Mouse (Mus musculus) limb, embryonic 11.5 days (tissue): ENCODE data around the gene Caprin1. TPM values are rescaled to one million over a fixed set of nuclear protein-coding genes. Genes with fewer than 3 reads are reported as not detected.

Experiments
- ATAC-seq: fragments of 200-750 bp; cut with Nextera tagmentation; 2 replicates; pipeline ENCODE4 v1.8.0; 2017; ENCODE audit warnings: low read depth; ENCODE audit not compliant: insufficient number of reproducible peaks, low FRiP score, low TSS enrichment
- DNase-seq: peaks from one replicate; pipeline ENCODE4 v3.0.0-alpha.2; 2015; ENCODE audit warnings: low spot score
- H3K27ac ChIP-seq: fragments of 300-500 bp; sonication (generic); replicated peaks from 2 replicates; pipeline ENCODE4 v1.5.1; 2014; ENCODE audit warnings: low read depth, mild to moderate bottlenecking, low read length
- H3K27me3 ChIP-seq: fragments of 300-500 bp; sonication (generic); 2 replicates; pipeline ENCODE4 v1.6.1; 2014; ENCODE audit warnings: mild to moderate bottlenecking, low read length, mixed read lengths; ENCODE audit not compliant: control insufficient read depth, insufficient read depth
- H3K36me3 ChIP-seq: fragments of 300-500 bp; sonication (generic); 2 replicates; pipeline ENCODE4 v1.6.1; 2014; ENCODE audit warnings: mild to moderate bottlenecking, low read length, moderate library complexity, mixed read lengths; ENCODE audit not compliant: control insufficient read depth, insufficient read depth
- H3K4me1 ChIP-seq: fragments of 300-500 bp; sonication (generic); 2 replicates; pipeline ENCODE4 v1.6.1; 2014; ENCODE audit warnings: low read length, mixed read lengths; ENCODE audit not compliant: control insufficient read depth, insufficient read depth
- H3K4me2 ChIP-seq: fragments of 300-500 bp; sonication (generic); 2 replicates; pipeline ENCODE4 v1.6.1; 2014; ENCODE audit warnings: low read depth, mild to moderate bottlenecking, moderate library complexity; ENCODE audit not compliant: severe bottlenecking
- H3K4me3 ChIP-seq: fragments of 300-500 bp; sonication (generic); 2 replicates; pipeline ENCODE4 v1.5.1; 2014; ENCODE audit warnings: low read depth, low read length
- H3K9ac ChIP-seq: fragments of 300-500 bp; sonication (generic); 2 replicates; pipeline ENCODE4 v1.6.1; 2014; ENCODE audit warnings: mild to moderate bottlenecking, low read length
- H3K9me3 ChIP-seq: fragments of 300-500 bp; sonication (generic); 2 replicates; pipeline ENCODE4 v1.6.1; 2016; ENCODE audit warnings: low read length; ENCODE audit not compliant: control insufficient read depth
- WGBS: fragments of 180-500 bp; shearing (Covaris S2); extraction: QIAGEN DNeasy Blood & Tissue Kit; methylation state at CpG from one replicate; pipeline ENCODE4 v1.1.7; 2014; 5-methylcytosine and 5-hydroxymethylcytosine counted together
- polyA plus RNA-seq: library from polyadenylated mRNA; unstranded; fragments of >200 nt; fragmentation: Nextera tagmentation; extraction: Ambion mirVana; gene quantifications from 2 replicates; pipeline ENCODE4 v1.2.1, GENCODE M21; 2014

Caprin1 gene
- polyA plus RNA-seq, 1 experiment from 2014 or later = 602 TPM

DNA sequence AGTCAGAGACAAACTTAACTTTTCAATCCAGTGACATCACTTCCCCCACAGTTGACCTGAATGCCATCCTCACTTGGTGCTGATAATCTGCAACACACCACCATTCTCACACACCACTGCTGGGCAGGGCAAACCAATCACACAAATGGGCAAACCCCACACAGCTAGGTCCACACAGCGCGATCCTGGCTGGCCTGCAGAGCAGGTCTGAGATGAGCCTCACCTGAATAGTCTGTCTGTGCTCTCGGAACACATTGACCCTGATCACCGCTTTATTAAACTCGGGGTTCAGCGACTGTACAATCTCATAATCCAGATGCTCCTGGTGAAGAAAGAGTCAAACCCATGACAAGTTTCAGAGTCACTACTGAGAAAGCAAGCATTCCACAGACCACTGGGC, 54.6 kb downstream of the Caprin1 start:
- 93% methylated on average over 6 of the region's 6 CpGs for WGBS
- H3K36me3 ChIP-seq = peaks cover 10% of the 10 kb centered on the region
- no peak overlapping the region for H3K27ac ChIP-seq
- no peaks in the 10 kb centered on the region for H3K9me3 ChIP-seq
- H3K4me3 ChIP-seq = no peak overlapping the region
- no peak overlapping the region for H3K9ac ChIP-seq
- DNase-seq (no peak), ATAC-seq (no peak)
- no peaks in the 10 kb centered on the region for H3K27me3 ChIP-seq
- H3K4me2 ChIP-seq = no peak overlapping the region
- H3K4me1 ChIP-seq = no peaks in the 10 kb centered on the region

DNA sequence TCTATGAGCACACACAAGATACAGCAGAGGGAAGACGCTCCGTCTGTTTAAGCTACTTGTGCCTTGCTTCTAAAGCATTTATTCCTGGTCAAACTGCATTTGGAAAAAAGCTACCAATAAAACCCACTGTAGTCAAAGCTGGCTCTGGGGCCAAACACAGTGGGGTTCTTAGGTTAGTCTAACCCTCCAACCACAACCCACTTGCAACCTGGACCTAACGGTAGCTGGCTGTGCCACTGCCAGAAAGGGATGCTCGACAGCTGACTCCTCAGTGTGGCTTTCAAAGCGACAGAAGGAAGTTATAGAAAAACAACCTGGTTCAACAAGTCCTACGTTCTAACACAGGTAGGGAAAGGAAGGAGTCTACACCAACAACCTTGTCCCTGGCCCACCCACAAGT, 66.0 kb downstream of the Caprin1 start:
- no peak overlapping the region for H3K4me2 ChIP-seq
- no peaks in the 10 kb centered on the region for H3K9me3 ChIP-seq
- peaks cover 13% of the 10 kb centered on the region for H3K36me3 ChIP-seq
- WGBS = 93% methylated on average over 6 of the region's 6 CpGs
- H3K27me3 ChIP-seq = no peaks in the 10 kb centered on the region
- H3K4me1 ChIP-seq = no peaks in the 10 kb centered on the region
- no peak overlapping the region for H3K9ac ChIP-seq
- ATAC-seq (no peak), DNase-seq (no peak)
- no peak overlapping the region for H3K27ac ChIP-seq
- H3K4me3 ChIP-seq = no peak overlapping the region

DNA sequence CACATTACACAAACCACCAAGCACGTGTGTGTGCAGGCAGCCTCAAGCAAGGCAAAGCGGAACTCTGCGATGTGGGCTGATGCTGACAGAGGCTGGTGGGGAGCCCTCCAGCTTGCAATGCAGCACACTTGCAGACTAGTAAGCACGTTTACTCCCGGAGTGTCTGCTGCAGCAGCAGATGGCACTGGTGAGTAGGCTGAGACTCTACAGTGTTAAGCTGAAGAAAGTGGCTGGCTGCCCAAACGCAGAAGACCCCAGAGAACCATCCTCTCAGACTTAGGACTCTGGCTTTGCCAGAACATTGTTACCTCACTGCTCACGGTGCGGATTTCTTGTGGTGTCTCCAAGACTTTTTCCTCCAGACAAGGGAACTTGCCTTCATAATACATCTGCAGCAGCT, 66.5 kb downstream of the Caprin1 start:
- Histone ChIP-seq H3K36me3 (peaks cover 13% of the 10 kb centered on the region), H3K4me2 (no peak overlapping the region), H3K27me3 (no peaks in the 10 kb centered on the region), H3K9ac (no peak overlapping the region), H3K4me3 (no peak overlapping the region), H3K4me1 (no peaks in the 10 kb centered on the region), H3K27ac (no peak overlapping the region), H3K9me3 (no peaks in the 10 kb centered on the region)
- 84% methylated on average over 8 of the region's 8 CpGs for WGBS
- ATAC-seq (no peak), DNase-seq (no peak)

DNA sequence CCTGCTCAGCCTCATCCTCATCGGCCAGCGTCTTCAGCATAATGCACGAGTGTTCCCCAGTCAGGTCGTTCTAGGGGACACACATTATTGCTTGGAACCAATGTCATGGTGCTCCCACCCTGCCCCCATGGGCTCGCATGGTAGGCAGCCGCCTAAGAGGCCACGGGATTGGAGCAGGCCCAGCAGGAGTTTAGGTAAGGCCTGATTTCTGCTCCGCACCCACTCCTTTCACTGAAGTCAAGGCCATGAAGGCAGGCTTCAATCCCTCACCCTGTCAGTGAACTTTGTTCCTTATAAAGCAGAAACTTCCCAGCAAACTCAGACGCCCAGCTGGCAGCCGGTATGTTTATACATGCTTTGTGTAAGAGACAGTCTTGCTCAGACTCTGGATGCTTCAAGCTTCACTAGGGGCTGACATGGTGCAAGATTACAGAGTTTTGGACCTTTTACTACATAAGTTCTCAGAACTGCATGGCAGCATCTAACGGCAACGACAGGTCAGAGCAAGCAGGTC, 69.4 kb downstream of the Caprin1 start:
- DNase-seq = no peak
- no peak overlapping the region for H3K4me3 ChIP-seq
- peaks cover 9% of the 10 kb centered on the region; the same call in 1 of the 2 replicates for H3K36me3 ChIP-seq
- H3K4me1 ChIP-seq = no peaks in the 10 kb centered on the region
- no peak for ATAC-seq
- 85% methylated on average over 12 of the region's 12 CpGs for WGBS
- H3K27ac ChIP-seq = no peak overlapping the region
- H3K4me2 ChIP-seq = no peak overlapping the region
- no peaks in the 10 kb centered on the region for H3K9me3 ChIP-seq
- no peaks in the 10 kb centered on the region for H3K27me3 ChIP-seq
- no peak overlapping the region for H3K9ac ChIP-seq

DNA sequence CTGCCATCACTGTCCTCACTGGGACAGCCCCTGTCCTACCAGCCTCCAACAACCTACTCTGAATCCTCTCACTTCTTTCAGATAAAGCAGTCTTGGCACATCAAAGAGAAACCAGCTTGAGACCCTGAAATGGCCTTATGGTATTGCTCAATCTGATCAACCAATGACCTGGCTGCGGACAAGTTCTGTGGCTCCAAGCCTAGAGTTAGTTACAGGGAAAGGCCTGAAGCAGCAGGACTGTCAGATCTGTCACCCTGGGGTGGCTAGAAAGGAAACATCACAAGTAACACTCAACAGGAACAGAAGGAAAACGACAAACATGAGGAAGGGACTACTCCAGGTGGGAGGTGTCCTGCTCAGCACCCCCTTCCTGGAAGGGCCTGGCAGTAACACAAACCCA, 72.9 kb downstream of the Caprin1 start:
- Histone ChIP-seq H3K9ac (no peak overlapping the region), H3K4me1 (no peaks in the 10 kb centered on the region), H3K9me3 (no peaks in the 10 kb centered on the region), H3K4me2 (no peak overlapping the region), H3K36me3 (peaks cover 13% of the 10 kb centered on the region; the same call in 1 of the 2 replicates), H3K4me3 (no peak overlapping the region), H3K27ac (no peak overlapping the region), H3K27me3 (no peaks in the 10 kb centered on the region)
- DNase-seq (no peak), ATAC-seq (no peak)
- 90% methylated on average over 2 of the region's 2 CpGs for WGBS

DNA sequence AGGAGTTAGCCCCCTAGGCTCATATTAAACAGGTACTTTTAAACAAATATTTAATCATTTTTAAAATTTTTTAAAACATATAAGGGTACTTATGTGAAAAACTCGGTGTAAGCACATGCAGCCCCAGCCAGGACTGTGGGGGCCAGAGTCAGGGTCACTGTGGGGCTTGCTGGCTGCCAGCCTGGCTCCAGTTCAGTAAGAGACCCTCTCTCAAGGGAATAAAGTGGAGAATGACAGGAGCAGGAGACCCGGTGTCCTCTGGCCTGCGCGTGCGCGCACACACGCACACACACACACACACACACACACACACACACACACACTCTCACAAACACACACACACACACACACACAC, 78.2 kb downstream of the Caprin1 start:
- peaks cover 7% of the 10 kb centered on the region for H3K36me3 ChIP-seq
- no peaks in the 10 kb centered on the region for H3K27me3 ChIP-seq
- H3K4me3 ChIP-seq = no peak overlapping the region
- no peak overlapping the region for H3K4me2 ChIP-seq
- DNase-seq (no peak), ATAC-seq (0 out of 2 replicates have a peak, but pooled peaks have one; percentile 27)
- H3K27ac ChIP-seq = no peak overlapping the region
- no peaks in the 10 kb centered on the region for H3K9me3 ChIP-seq
- WGBS = 95% methylated on average over 7 of the region's 7 CpGs
- H3K9ac ChIP-seq = no peak overlapping the region
- H3K4me1 ChIP-seq = no peaks in the 10 kb centered on the region

DNA sequence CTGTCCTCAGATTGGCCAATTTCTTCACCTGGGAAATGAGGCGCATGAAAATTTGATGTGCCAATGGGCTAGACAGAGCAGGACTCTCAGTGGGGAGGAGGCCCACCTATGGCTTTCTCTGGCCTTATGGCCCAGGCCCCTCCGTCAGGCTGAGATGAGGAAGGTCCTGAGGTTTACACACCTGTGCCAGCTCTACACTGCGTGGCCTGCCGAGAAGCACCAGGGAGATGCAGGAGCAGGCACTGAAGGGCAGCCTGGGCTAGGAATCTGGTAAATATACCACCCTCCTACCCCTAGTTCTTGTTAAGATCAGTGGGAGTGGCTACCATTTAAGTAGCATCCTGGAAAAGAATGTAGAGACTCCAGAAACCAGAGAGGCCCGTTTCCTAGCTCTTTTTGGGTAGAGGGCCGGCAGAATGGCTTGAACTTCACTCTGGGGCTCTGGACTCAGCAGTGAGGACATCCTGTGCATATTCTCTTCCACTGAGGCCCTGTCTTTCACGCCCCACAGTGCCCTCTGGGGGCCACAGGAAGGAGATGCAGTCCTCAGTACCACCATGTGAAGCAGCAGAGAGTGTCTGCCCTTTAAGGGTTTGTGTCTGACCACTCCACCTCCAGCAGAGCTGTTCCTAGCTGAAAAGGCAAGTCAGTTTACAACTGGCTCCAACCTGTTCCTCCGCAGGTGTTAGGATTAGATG, 78.7 kb downstream of the Caprin1 start:
- Histone ChIP-seq H3K4me2 (no peak overlapping the region), H3K27me3 (no peaks in the 10 kb centered on the region), H3K4me1 (no peaks in the 10 kb centered on the region), H3K4me3 (no peak overlapping the region), H3K36me3 (peaks cover 6% of the 10 kb centered on the region), H3K9ac (no peak overlapping the region), H3K9me3 (no peaks in the 10 kb centered on the region), H3K27ac (no peak overlapping the region)
- 66% methylated on average over 8 of the region's 8 CpGs for WGBS
- ATAC-seq (0 out of 2 replicates have a peak, but pooled peaks have one; percentile 48), DNase-seq (peak; percentile 79)

DNA sequence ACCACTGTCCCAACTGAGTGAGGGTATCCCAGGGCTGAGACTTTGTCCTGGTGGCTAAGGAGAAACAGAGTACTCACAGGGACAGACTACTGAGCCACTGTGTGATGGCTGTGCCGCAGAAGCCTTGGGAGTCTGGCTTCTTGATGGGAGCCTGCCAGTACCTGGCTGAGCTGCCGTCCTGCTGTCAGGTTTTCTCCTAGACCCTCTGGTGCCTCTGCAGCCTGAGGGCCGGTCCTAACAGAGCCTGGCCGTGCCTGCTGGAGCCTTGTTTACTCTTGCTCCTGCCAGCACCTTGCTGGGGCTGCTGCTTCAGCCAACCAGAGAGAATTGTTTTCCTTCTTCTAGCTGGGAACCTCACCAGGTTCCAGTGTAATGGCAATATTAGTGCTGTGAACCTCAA, 83.0 kb downstream of the Caprin1 start:
- no peaks in the 10 kb centered on the region for H3K4me1 ChIP-seq
- ATAC-seq = no peak
- 70% methylated on average over 4 of the region's 4 CpGs for WGBS

DNA sequence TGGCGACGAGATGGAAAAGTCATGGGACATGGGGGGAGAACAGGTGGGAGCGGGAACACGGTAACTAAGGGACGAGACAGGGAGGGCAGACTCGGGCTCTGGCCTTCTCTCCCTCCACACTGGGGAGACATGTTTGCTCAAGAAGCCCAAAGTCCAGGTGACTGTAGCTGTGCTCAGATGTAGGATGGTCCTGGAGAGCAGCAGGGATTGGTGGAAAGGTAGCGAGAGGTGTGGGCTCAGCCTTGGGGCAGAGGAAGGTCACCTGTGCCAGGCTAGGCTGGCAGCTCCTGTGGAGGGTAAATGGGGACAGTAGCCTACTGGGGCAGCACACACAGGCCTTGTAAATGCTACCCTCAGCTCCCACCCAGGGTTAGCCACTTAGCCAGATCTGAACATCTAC, 83.6 kb downstream of the Caprin1 start:
- 88% methylated on average over 7 of the region's 7 CpGs for WGBS
- no peak for ATAC-seq

More for the DNA sequence above, 83.0 kb downstream of the Caprin1 start:
- Histone ChIP-seq H3K4me2 (no peak overlapping the region), H3K9ac (no peak overlapping the region), H3K9me3 (no peaks in the 10 kb centered on the region), H3K27me3 (no peaks in the 10 kb centered on the region), H3K27ac (no peak overlapping the region), H3K4me3 (no peak overlapping the region), H3K36me3 (no peaks in the 10 kb centered on the region; the same call in 1 of the 2 replicates)
- no peak for DNase-seq

More for the DNA sequence above, 83.6 kb downstream of the Caprin1 start:
- Histone ChIP-seq H3K9me3 (no peaks in the 10 kb centered on the region), H3K4me2 (no peak overlapping the region), H3K36me3 (no peaks in the 10 kb centered on the region; the same call in 1 of the 2 replicates), H3K9ac (no peak overlapping the region), H3K27ac (no peak overlapping the region), H3K27me3 (no peaks in the 10 kb centered on the region), H3K4me3 (no peak overlapping the region), H3K4me1 (no peaks in the 10 kb centered on the region)
- no peak for DNase-seq
